Mouse (Mus musculus) brain, embryonic 14.5 days (tissue): ENCODE results near the gene Lgr5.

Experiments
- CTCF ChIP-seq: fragments of 200-500 bp; IDR thresholded peaks from 2 replicates; pipeline ENCODE4 v1.5.1; 2012; ENCODE audit warnings: inconsistent platforms, mild to moderate bottlenecking, moderate library complexity, borderline replicate concordance; ENCODE audit not compliant: insufficient read depth, insufficient read length; ENCODE audit errors: extremely low read depth
- POLR2A ChIP-seq: fragments of 200-500 bp; IDR thresholded peaks from 2 replicates; pipeline ENCODE4 v1.6.1; 2012; ENCODE audit warnings: mild to moderate bottlenecking, inconsistent platforms, borderline replicate concordance; ENCODE audit not compliant: poor library complexity, insufficient read depth, insufficient read length, severe bottlenecking; ENCODE audit errors: extremely low read depth

- TF ChIP-seq CTCF (no peak), POLR2A (no peak)
These were observed 36.5 kb downstream of the Lgr5 start for GRCm38 (mm10) chr10:115551069-115551468.
